Mouse (Mus musculus) left cerebral cortex, adult 18-20 months (tissue): ENCODE data around the gene Psmb3. TPM values are rescaled to one million over a fixed set of nuclear protein-coding genes. Genes with fewer than 3 reads are reported as not detected.

Experiments
- DNase-seq, 2 experiments: peaks; one replicate each; pipeline ENCODE4 v3.0.0; 2021 to 2022; ENCODE audit warnings: low spot score in 2 of 2, mixed read lengths in 1 of 2
- total RNA-seq, 2 experiments: library from RNA; stranded (reverse); gene quantifications; 2 replicates each; pipeline ENCODE4 v1.2.3; 2021

Psmb3 gene
- total RNA-seq, 2 experiments from 2014 or later, result 122 to 128 TPM

DNA sequence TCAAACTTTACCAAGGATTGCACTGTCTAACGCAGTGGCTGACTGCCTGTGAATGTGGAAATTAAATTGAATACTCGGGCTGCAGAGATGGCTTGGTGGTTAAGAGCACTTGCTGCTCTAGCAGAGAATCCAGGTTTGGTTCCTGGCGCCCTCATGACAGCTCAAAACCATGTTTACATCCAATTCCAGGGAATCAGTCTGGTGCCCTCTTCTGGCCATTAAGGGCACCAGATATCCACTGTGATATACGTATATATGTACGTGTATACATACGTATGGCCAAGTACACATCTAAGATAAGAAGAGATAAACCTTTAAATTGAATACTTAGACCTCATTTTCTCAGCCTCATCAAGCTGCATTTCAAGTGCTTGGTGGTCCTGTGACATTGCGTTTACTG, 37.0 kb upstream of the Psmb3 start:
- no peak for DNase-seq

DNA sequence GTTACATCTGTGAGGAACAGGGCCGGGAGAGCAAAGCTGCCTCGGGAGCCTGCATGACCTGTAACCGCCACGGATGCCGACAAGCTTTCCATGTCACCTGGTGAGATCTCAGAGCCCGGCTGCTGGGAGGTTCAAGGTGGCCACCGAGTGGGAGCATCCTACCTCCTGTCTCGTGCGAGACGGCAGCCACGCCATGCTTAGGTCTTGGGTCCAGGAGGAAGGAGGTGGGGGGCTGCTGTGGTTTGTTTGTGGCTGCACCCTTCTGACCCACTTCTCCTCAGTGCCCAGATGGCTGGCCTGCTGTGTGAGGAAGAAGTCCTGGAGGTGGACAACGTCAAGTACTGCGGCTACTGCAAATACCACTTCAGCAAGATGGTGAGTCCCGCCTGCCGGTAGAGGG, 36.4 kb upstream of the Psmb3 start:
- no peak for DNase-seq

DNA sequence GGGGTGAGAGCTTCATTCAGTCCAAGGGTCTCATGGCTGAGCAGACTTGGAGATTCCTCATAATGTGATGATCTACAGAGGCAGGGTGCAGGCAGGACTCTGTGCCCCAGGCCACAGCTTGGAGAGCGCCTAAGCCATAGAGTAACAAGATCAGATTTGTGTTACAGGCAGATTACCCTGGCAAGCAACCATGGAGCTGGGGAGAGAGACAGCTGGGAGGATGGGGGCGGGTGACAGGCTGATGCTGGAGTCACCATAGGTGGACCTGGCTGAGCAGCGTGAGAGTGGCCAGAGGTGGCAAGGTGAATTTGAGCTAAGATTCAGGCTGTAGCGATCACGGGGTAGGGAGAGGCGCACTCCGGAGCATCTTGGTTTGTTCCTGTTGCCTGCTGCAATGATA, 35.0 kb upstream of the Psmb3 start:
- DNase-seq, result no peak

DNA sequence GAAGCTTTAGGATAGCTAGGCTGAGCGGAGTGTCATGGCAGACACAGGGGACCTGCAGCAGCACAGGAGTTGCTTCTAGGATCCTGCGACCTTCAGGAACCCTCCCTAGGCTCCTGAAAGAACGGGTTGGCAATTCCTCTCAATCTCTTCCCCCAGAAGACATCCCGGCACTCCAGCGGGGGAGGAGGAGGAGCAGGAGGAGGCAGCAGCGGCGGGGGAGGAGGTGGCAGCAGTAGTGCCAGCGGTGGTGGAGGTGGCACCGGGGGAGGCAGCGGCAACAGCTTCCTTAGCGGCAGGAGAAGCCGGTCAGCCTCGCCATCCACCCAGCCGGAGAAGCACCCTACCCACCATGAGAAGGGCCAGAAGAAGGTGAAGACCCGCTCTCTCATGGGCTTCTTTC, 33.9 kb upstream of the Psmb3 start:
- peak in 1 of 2 experiments; percentile 61 for DNase-seq

DNA sequence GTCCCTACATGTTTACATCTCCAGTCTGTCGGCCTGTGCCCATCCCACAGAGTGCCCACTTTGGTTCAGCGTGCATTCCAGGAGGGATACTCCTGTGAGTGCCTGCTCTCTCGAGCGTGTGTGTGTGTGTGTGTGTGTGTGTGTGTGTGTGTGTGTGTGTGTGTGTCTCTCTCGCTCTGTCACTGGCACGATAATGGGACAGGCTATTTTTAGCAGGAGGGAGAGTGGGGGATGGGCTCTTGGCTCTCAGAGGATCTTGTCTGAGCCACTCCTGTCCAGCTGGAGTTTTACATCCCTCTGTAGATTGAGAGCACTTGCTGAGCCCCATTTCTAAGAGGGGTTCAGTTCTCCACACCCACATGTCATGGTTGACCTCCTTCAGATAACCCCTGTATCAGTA, 33.4 kb upstream of the Psmb3 start:
- DNase-seq, result no peak

DNA sequence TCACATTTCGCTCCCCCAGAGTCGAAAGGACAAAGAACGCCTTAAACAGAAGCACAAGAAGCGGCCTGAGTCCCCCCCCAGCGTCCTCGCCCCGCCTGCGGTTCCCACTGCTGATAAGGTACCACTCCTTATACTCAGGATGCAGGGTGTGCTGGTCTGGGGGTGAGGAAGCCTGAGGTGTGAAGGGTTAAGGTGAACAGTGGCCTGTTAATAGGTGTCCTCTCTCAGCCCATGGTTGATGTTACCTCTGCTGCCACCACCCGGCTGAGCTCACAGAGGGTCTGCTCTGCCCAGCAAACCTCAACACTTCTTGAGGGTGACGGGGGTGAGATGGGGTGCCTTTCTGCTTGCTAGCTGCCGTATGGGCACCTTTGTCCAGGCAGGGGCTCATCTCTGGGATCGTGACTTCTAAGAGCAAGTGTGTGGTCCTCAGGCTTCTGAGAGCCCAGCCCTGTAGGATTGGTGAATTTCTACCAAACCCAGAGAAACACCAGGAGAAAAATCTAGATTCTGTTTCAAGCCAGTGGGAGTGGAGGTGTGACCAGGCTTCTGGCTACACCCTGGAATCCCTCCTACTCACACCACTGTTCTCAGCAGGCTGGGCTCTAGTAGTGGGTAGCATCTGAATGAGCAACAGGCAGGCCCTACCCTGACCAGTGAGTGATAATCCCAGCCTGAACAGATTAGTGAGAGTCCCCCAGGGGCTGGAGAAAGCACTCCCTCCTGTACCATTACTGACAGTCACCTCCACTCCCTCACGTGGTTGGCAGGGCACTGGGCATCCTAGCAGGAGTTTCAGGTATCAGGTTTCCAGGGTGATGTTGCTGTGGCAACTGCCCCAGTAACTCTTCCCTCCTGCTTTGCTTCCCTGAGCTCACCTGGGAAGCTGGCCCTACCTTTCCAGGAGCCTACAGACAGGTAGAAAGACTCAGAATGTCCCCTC, 32.7 kb upstream of the Psmb3 start:
- DNase-seq, result no peak

DNA sequence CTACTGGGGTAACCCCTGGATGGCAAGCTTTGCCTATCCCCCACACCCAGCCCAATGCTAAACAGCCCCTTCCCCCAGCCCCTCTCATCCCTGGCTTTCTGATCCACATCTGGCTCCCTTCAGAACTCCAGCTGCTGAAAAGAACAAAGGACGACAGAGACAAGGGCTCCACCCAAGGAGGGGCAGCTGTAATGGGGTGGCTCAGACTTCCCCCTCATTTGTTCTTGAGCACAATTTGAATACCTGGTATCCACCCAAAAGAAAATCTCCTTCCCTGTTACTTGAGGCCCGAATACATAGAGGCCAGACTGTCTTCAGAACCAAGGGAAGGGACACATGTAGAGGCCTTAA, 32.0 kb upstream of the Psmb3 start:
- DNase-seq, result no peak

DNA sequence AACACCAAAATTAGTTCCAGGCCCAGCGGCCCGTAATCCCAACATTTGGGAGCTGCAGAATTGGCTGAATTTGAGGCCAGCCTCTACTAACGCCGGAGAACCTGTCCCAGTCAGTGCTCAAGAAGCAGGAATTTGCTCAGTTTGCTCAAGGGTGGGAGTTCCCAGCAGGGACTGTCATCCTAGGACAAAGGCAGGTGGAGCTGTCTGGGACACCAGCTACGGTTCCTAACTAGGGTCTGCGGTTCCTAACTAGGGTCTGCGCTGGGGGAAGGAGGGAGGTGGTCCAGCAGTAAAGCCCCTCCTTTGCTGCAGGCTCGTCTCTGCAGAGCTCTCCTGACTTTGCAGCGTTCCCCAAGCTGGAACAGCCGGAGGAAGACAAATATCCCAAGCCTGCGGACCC, 30.1 kb upstream of the Psmb3 start:
- DNase-seq, result no peak

DNA sequence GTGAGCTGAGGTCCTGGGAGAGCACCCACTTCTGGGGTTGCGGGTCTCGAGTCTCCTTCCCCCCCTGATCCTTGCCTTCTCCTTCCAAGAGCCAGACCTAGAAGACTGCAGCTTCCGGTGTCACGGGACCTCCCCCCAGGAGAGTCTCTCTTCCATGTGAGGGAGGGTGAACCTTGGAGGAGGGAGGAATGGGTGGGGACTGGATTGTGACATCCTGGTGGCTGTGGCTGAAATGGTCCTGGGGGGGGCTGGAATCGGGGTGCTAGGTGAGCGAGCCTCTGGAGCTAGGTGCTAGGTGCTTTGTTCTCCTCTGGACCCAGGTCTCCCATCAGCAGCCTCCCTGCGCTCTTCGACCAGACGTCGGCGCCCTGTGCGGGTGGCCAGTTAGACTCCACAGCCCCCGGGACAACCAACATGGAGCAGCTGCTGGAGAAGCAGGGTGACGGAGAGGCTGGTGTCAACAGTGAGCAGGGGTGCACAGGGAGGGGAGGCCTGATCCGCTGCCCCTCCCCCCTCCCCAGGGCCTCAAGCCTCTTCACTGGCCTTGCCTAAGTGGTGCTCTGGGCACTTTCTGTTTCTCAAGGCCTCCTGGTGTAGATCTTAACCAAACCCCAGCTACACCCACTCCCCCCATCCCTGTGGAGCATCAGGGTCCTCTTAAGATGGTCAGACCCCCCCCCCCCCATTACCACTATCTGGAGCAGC, 27.0 kb upstream of the Psmb3 start:
- no peak for DNase-seq

DNA sequence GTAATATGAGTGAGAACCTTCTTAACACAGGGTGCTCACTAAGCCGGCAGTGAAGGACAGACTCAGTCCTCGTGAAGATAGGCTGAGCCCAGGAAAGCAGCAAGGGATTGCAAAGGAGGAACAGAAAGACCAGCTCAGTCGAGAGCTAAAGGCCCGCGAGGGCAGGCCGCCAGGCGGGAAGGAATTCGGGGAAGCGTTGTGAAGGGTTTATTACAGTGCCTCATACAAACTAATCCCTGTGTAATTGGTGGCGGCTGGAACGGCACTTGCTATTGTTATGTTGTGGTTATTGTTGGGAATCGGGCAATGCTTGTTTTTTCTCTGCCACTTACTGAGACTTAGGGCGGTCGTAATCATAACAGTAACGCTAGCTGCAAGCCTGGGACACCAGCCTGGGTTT, 25.8 kb upstream of the Psmb3 start:
- no peak for DNase-seq

DNA sequence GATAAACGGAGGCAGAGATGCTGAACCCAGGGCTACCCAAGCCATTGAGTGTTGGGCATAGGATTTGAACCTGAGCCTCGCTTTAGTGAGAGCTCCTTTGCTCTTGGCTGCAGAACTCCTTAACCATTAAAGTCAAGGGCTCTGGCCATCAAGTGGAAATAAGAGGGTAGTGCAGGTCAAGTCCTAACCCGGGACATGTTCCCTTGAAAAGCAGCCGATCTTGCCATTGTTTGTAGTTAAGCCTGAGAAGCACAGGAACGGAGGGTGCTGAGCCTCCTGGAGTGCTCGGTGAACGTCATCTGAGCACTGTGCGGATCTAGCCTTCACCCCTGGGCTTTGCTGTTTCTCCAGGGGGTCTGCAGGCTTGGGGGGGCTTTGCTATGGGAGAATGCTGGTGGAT, 25.4 kb upstream of the Psmb3 start:
- no peak for DNase-seq

DNA sequence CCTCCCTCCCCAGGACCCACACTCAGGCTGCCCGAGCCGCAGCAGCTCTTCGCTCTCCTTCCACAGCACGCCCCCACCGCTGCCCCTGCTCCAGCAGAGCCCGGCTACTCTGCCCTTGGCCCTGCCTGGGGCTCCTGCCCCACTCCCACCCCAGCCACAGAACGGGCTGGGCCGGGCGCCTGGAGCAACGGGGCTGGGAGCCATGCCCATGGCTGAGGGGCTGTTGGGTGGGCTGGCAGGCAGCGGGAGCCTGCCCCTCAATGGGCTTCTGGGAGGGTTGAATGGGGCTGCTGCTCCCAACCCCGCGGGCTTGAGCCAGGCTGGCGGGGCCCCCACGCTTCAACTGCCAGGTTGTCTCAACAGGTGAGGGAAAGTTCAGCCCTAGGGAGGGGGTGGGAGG, 24.9 kb upstream of the Psmb3 start:
- DNase-seq, result no peak

DNA sequence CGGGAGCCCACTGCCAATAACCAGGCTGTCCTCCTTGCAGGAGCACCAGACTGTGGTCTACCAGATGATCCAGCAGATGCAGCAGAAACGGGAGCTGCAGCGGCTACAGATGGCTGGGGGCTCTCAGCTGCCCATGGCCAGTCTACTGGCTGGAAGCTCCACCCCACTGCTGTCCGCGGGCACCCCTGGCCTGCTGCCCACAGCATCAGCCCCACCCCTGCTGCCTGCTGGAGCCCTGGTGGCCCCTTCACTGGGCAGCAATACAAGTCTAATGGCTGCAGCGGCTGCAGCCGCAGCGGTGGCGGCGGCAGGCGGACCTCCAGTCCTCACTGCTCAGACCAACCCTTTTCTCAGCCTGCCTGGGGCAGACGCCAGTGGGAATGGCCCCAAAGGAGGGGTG, 22.8 kb upstream of the Psmb3 start:
- DNase-seq, result no peak

DNA sequence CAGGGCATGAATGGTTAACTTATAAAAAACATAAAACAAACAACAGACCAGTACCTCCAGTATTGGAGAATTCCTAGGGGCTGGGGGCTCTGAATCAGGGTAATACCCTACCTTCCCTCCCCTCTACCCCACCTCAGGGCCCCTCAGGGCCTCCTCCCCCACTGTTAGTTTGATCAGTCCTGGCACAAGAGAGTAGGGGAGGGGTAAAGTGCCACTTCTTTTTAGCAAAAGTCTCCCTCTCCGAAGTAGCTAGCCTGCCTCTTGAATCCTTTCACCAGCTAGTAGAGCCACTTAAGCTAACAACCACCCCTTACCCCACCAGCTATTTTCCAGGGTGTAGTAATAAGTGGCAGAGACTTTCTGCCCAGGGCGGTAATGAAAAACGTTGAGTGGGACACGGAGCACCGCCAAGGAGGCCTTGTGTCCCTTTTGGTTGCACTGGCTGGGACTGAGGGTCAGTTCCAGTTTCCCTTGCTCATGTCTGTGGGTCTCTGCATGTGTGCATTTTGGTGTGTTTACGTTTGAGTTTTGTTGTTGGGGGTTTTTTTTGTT, 20.6 kb upstream of the Psmb3 start:
- DNase-seq, result no peak

DNA sequence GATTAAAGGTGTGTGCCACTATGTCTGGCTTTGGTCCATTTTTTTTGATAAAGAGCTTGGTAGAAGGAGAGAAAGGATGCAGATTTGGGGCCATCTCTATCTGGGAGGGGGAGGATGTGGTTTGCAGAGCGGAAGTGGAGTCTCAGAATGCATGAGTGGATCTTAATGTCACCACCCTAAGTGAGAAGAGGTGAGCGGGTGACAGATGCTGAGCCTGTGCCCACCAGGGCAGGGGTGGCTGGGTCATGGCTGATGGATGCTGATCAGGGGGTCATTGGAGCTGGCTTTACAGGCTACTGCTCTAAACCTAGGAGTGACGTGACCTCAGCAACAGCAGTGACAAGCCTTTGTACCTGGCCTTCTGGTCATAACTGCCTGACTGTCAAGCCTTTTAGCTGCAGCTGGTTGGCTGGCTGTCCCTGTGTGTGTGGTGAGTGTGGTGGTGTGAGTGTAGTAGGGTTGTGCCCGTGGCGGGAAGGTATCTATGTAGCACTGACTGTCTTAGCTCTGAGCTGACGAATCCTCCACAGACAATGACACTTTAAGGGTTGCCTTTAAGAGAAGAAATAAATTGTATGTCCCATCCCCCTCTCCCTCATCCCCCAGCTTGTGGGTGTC, 19.0 kb upstream of the Psmb3 start:
- DNase-seq, result no peak

DNA sequence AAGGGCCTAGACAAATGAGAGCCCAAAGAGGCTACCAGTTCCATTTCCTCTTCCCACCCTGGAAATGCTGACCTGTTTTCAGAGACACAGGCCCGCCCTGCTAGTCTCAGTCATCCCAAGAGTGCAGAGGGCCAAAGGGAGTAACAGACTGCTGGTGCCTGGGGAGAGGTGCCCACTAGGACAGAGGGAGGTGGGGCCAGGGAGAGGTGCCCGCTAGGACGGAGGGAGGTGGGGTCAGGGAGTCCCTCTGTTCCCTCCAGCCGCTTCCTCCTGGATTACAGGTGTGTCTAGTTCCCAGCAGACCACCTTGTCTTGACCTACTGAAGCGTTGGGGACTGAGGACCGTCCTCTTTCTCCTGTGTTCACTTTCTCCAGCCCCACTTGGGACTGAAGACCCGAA, 18.4 kb upstream of the Psmb3 start:
- no peak for DNase-seq

DNA sequence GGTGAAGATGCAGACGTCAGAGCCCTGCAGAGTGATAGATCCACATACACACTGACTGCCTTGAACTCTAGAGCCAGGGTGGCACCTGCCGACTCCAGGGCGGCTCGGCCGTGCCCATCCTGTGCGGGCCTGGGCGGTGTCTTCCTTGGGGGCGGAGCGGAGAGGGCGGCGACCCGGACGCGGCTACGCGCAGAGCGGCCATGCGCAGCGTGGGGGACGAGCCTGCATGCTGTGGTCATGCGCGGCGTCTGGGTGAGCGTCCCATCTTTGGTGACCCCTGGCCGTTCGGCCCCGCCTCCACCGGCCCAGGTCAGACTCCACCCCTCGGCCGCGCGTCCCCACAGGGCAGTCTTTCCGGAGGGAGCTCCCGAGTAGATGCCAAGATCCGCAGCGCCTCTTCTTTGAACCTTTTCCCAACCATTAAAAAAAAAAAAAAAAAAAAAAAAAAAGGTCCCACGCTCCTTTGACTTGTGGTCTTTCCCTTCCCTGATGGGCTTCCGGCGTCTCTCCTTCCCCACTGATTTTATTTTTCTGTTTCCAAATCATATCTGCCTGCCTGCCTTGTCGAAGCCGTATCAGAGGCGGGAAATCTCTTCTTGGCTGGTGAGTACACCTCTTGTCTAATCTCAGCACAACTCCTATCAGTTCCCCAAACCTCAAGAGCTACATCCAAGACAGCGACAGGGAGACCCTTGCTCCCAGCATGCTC, 17.4 kb upstream of the Psmb3 start, which contains the start of gene Cisd3:
Gene Cisd3, plus strand, starts transcription at position 214 of the 709 bp plus-strand sequence.
- peak; percentile 84 to 91 for DNase-seq

DNA sequence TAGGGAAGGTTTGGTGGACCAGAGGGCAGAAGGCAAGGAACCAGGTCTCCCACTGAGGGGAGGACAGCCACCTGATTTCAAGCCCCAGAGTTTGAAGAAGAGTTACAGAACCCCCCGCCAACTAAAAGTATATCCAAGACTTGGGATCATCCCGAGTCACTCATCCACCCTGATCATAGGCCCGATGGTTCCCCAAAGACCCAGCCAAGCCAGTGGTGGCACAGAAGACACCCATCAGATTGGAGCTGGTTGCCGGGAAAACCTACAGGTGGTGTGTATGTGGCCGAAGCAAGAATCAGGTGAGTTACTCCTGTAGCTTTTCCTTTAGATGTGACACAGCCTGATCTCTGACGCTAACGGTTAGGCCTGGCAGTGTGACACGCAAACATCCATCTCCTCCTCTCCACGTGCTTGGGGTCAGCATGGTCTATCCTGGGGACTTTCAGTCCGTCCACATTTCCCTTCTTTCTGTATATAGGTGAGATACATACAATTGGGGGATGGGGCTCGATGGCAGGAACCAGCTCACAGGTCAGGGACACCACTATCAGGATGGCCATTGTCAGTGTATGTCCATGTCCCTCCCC, 16.8 kb upstream of the Psmb3 start:
- DNase-seq, result no peak

DNA sequence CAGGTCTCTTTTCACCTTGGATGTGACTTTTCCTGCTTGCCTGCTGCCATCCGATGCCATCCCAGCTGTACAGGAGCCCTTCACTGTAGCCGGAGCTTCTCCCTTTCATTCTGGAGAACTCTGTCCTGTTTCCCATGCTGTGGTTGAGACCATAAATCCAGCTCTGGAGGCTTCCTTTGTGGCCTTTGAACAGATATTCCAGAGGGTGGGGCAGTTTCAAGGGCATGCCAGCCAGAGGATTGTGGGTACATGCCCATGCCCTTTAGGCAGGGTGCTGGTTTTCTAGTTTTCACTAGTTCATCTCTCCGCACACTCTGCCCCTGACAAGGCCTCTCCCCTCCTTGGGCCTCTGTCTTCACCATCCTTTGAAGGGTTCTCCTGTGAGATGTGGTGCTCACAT, 16.1 kb upstream of the Psmb3 start:
- no peak for DNase-seq

DNA sequence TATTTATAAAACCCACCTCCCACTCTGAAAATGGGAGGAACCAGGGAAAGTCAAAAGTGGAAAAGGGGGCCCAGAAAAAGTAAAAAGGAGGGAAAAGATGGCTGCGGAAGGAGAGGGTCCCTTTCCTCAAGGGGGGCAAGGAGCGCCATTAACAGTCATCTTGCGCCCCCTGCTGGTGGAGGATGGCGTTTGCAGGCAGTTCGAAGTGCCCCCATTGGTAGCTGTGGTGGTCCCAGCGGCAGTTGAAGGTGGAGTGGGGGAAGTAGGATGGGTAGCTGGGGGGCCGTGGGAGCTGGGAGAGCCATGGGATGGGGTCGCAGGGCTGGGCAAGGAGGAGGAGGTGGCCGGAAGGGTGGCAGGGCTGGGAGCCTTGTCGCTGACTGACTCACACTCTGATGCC, 13.3 kb upstream of the Psmb3 start:
- DNase-seq, result peak in 1 of 2 experiments; percentile 71

DNA sequence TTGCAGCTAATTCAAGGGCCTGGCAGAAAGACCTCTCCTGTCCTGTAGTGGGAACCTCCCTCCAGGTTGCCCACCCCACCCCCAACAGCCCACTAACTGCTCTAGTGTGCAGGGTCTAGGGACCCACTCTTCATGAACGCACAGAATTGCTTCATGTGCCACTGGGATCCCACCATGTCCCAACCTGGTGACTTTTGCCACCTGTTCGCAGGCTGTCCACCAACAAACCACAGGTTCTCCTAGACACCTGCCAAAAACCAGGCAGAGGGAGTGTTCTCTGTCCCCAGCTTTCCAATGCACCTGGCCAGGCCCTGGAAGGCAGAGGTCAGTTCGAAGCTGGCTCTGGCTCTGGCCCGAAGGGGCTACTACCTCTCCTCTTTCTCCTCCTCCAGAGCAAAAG, 8.8 kb upstream of the Psmb3 start:
- no peak for DNase-seq
